Mouse (Mus musculus) small intestine, adult 2 months (tissue): ENCODE results near the gene Nfix.

Source experiments
- CTCF ChIP-seq: fragments of 200-500 bp; IDR thresholded peaks from 2 replicates; pipeline ENCODE4 v1.5.1; 2012; ENCODE audit warnings: low read depth, mild to moderate bottlenecking, control low read depth, inconsistent platforms, low read length, moderate library complexity, mixed read lengths; ENCODE audit not compliant: insufficient replicate concordance, insufficient read length; ENCODE audit errors: extremely low read depth
- POLR2A ChIP-seq: fragments of 200-500 bp; IDR thresholded peaks from 2 replicates; pipeline ENCODE4 v1.6.1; 2012; ENCODE audit warnings: low read depth, mild to moderate bottlenecking, control low read depth, inconsistent platforms, low read length, moderate library complexity

- TF ChIP-seq CTCF: no peak
- no peak for TF ChIP-seq POLR2A
Measured at GRCm38 (mm10) chr8:84776569-84776968, 23.6 kb downstream of the Nfix start.
